Mouse (Mus musculus) neutrophil, adult 59 days (primary cell): ENCODE data around the gene Sh3kbp1. TPM values are rescaled to one million over a fixed set of nuclear protein-coding genes. Genes with fewer than 3 reads are reported as not detected.

Experiments
- total RNA-seq, 2 experiments: library from RNA; stranded (reverse); gene quantifications; 1 replicate in 1 of 2; 2 replicates in 1 of 2; pipeline ENCODE4 v1.2.4; 2023

Gene Sh3kbp1
- total RNA-seq = 100 to 1,000 TPM; 159 to 166 TPM

DNA sequence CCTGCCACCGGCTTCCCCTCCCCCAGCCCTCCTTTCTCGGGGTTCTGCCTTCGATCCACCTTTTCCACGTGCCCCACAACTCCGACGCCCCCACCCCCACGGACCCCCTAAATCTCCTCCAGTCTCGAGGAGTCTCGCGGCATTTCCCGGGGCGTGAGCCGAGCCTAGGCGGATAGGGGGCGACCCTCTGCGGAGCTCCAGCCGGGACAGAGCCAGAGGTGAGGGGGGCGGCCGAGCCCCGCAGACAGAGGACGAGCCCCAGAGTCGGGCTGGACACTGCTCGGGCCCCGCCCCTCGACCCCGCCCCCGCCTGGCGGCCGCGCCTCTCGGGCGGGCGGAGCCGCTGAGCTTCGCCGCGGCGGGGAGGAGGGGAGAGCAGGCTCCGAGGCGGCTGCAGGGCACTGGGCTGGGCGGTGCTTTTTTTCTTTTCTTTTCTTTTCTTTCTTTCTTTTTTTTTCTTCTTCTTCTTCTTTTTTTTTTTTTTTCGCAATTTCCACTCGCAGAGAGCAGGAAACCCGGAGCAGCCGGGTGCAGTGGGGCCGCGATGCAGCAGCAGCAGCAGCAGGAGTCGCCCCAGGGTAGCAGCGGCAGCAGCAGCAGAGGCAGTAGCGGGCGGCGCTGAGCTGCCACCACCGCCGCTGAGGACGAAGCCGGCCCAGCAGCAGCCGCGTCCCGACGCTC lies at the start of gene Sh3kbp1:
Sh3kbp1 (plus strand) TSS at position 366 of the 681 bp plus-strand sequence.

GRCm38 (mm10) chrX:159988002-159988960 lies 361.2 kb downstream of the Sh3kbp1 start, which contains the start of gene Map3k15:
Gene Map3k15 (plus strand): TSS chrX:159988433.

Other genes with a start within 250 kb of the Sh3kbp1 start
- gene Map7d2, start 212.7 kb upstream of the Sh3kbp1 start, total RNA-seq = not detected
- gene Bclaf3, start 100.6 kb upstream of the Sh3kbp1 start, total RNA-seq = 10 to 100 TPM; 15.4 to 16.2 TPM